Mouse (Mus musculus) frontal cortex, postnatal 25 days (tissue): ENCODE measurements around the gene Fap.

ENCODE experiments used
- DNase-seq, 2 experiments: peaks; one replicate each; pipeline ENCODE4 v3.0.0; 2022; ENCODE audit warnings: low spot score in 2 of 2

The Fap gene

GRCm38 (mm10) chr2:62459241-62460174, 114.4 kb downstream of the Fap start:
- DNase-seq: no peak

GRCm38 (mm10) chr2:62458070-62458469, 115.8 kb downstream of the Fap start:
- DNase-seq: no peak

GRCm38 (mm10) chr2:62454991-62455390, 118.9 kb downstream of the Fap start:
- no peak for DNase-seq

GRCm38 (mm10) chr2:62454033-62454432, 119.8 kb downstream of the Fap start:
- DNase-seq: peak in 1 of 2 experiments; percentile 9
